Mouse (Mus musculus) large intestine, adult 2 months (tissue): Measurements from ENCODE around the gene Tgfbr3. TPM values are rescaled to one million over a fixed set of nuclear protein-coding genes. Genes with fewer than 3 reads are reported as not detected.

ENCODE experiments used
- DNase-seq: peaks from one replicate; pipeline ENCODE4 v3.0.0-alpha.2; 2012; ENCODE audit warnings: low read depth, low spot score
- WGBS: fragments of 180-500 bp; shearing (Covaris S2); methylation state at CpG from one replicate; pipeline ENCODE4 v1.1.7; 2018; 5-methylcytosine and 5-hydroxymethylcytosine counted together
- polyA plus RNA-seq: library from polyadenylated mRNA; depleted of rRNA; stranded (reverse); fragments of >200 nt; gene quantifications from 2 replicates; pipeline ENCODE4 v1.2.3, GENCODE M21; 2012

Tgfbr3 gene
- polyA plus RNA-seq, 1 experiment = 4.7 TPM

GRCm38 (mm10) chr5:107219883-107220282 is 69.5 kb downstream of the Tgfbr3 start:
- WGBS = 80% methylated on average over 6 of the region's 6 CpGs

GRCm38 (mm10) chr5:107219318-107219717 is 70.1 kb downstream of the Tgfbr3 start:
- no peak for DNase-seq
- WGBS = 65% methylated on average over 6 of the region's 6 CpGs

More at GRCm38 (mm10) chr5:107219883-107220282, 69.5 kb downstream of the Tgfbr3 start:
- no peak for DNase-seq

GRCm38 (mm10) chr5:107218594-107218993 is 70.8 kb downstream of the Tgfbr3 start:
- 83% methylated on average over 3 of the region's 3 CpGs for WGBS
- DNase-seq = no peak

GRCm38 (mm10) chr5:107217139-107217538 is 72.3 kb downstream of the Tgfbr3 start:
- WGBS = 36% methylated on average over 2 of the region's 2 CpGs
- DNase-seq = no peak

- WGBS = 84% methylated on average over 9 of the region's 9 CpGs
- DNase-seq = no peak
These were observed 75.9 kb downstream of the Tgfbr3 start for GRCm38 (mm10) chr5:107213373-107214132.

- no peak for DNase-seq
- 85% methylated on average over 10 of the region's 10 CpGs for WGBS
These were observed 77.5 kb downstream of the Tgfbr3 start for GRCm38 (mm10) chr5:107211830-107212370.

GRCm38 (mm10) chr5:107210040-107210439 is 79.4 kb downstream of the Tgfbr3 start:
- WGBS = 82% methylated on average over 2 of the region's 2 CpGs
- no peak for DNase-seq

GRCm38 (mm10) chr5:107207911-107208310 is 81.5 kb downstream of the Tgfbr3 start:
- DNase-seq = no peak
- WGBS = 55% methylated on average over 5 of the region's 5 CpGs

- no peak for DNase-seq
These were observed 85.1 kb downstream of the Tgfbr3 start for GRCm38 (mm10) chr5:107204306-107204705.

- WGBS = 17% methylated on average over 8 of the region's 8 CpGs
- DNase-seq = no peak
These were observed 86.4 kb downstream of the Tgfbr3 start for GRCm38 (mm10) chr5:107202801-107203559.

- 71% methylated on average over 9 of the region's 9 CpGs for WGBS
- no peak for DNase-seq
These were observed 87.8 kb downstream of the Tgfbr3 start for GRCm38 (mm10) chr5:107201509-107202182.

GRCm38 (mm10) chr5:107200853-107201341 is 88.5 kb downstream of the Tgfbr3 start:
- WGBS = 41% methylated on average over 12 of the region's 12 CpGs
- no peak for DNase-seq

GRCm38 (mm10) chr5:107200221-107200635 is 89.2 kb downstream of the Tgfbr3 start:
- no peak for DNase-seq
- 22% methylated on average over 10 of the region's 10 CpGs for WGBS

- WGBS = 33% methylated on average over 12 of the region's 12 CpGs
- DNase-seq = no peak
These were observed 93.6 kb downstream of the Tgfbr3 start for GRCm38 (mm10) chr5:107195751-107196395.

- 81% methylated on average over 9 of the region's 9 CpGs for WGBS
- DNase-seq = no peak
These were observed 96.3 kb downstream of the Tgfbr3 start for GRCm38 (mm10) chr5:107193160-107193559.

- WGBS = 90% methylated on average over 7 of the region's 7 CpGs
- DNase-seq = no peak
These were observed 97.1 kb downstream of the Tgfbr3 start for GRCm38 (mm10) chr5:107192372-107192771.

GRCm38 (mm10) chr5:107188551-107188950 is 100.9 kb downstream of the Tgfbr3 start:
- no peak for DNase-seq
- WGBS = 59% methylated on average over 10 of the region's 10 CpGs

GRCm38 (mm10) chr5:107186206-107186605 is 103.2 kb downstream of the Tgfbr3 start:
- 62% methylated on average over 3 of the region's 3 CpGs for WGBS
- DNase-seq = no peak

GRCm38 (mm10) chr5:107184158-107184883 is 105.1 kb downstream of the Tgfbr3 start:
- WGBS = 73% methylated on average over 8 of the region's 8 CpGs
- DNase-seq = no peak
